Mouse (Mus musculus) adipocyte (in vitro differentiated cells): ENCODE data around the gene Olfr1329.
"Not testable (repeated sequence)": the region's sequence is repeated elsewhere in the genome, so short reads cannot be mapped to it uniquely, and the experiment has no call there.

Source experiments
- DNase-seq: peaks from one replicate; pipeline ENCODE4 v3.0.0-alpha.2; 2016; ENCODE audit warnings: low spot score

The Olfr1329 gene

DNA sequence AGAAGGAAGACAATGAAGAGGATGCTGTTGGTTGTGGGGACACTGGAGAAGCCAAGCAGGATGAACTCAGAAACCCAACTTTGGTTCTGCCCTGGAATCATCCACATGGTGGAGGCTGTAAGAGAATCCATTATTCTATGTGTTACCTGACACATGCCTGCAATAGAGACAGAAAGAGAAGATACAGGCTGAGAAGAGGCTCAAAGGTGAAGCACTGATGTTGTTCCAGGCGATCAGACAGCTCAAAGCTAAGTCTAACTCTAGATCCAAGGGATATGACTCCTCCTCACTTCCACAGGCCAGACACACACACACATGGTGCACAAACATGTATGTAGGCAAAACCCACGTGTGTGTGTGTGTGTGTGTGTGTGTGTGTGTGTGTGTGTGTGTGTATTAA, at the start of gene Olfr1329:
Gene Olfr1329, minus strand, starts transcription at position 101 of the 400 bp plus-strand sequence.
- not testable (repeated sequence) for DNase-seq

DNA sequence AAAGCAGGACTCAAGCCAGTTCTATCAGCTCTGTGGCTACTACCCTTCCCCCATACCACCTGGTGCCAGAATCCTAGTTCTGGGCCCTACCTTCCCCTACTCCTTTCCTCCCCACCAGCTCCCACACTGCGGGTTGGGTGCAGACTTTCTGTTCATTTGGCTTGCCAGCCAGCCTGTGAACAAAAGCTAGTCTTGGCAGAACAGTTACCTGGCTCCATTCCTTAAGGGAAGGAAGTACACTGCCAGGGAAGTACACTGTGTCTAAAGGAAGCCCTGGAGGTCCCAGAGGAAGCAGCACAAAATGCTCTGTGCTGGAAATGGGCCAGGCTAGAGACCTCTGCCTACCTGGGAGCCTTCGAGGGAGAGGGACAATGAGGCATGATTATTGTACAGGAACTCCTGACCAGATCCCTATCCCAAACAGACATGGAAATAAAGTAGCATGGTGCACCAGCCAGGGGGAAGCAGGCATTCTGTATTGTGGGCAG, 43.9 kb upstream of the Olfr1329 start, which contains the start of gene Lao1:
Gene Lao1, plus strand, starts transcription at position 438 of the 488 bp plus-strand sequence.
- peak; percentile 8 for DNase-seq

GRCm38 (mm10) chr4:118958812-118959211, 41.5 kb upstream of the Olfr1329 start:
- DNase-seq, result no peak

DNA sequence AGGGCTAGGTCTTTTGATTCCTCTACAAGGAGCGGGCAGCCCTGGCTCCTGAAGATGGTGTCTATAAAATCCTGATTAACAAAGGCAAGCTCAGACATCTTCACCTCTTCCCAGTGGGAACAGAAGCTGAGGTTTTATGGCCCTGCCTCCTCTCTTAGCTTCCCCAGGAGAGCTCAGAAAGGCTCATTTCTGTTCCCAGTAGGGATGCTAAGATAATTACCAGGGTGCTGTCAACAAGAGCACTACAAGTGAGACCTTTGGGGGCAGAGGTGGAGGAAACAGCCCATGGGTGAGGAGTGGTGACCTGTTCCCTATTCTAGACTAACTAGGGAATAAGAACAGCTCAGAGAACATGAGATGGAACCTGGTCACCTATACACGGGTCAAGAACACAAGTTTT, 21.2 kb upstream of the Olfr1329 start, which contains the start of gene Olfr1328:
Gene Olfr1328, minus strand, starts transcription at position 101 of the 400 bp plus-strand sequence.
- DNase-seq, result no peak

DNA sequence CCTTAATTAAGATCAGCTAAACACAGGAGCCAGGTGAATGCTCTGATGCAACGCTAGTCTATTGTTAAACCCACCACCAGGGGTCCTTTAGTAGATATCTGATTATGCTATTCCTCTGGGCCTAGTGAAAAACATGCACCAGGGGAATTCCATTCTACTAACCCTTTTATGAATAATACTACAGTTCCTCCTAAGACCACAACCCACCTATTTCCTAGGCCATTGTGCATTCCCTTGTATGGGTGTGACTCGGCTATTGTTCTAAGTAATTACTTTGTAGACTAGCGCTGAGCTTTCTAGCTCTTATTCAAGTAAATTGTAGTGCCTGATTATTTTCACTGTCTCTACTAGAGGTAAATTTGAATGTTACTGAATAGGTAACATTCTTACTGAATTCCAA, 14.1 kb upstream of the Olfr1329 start:
- not testable (repeated sequence) for DNase-seq

- DNase-seq, result no peak
Measured at GRCm38 (mm10) chr4:118901981-118902380, 15.3 kb downstream of the Olfr1329 start.

DNA sequence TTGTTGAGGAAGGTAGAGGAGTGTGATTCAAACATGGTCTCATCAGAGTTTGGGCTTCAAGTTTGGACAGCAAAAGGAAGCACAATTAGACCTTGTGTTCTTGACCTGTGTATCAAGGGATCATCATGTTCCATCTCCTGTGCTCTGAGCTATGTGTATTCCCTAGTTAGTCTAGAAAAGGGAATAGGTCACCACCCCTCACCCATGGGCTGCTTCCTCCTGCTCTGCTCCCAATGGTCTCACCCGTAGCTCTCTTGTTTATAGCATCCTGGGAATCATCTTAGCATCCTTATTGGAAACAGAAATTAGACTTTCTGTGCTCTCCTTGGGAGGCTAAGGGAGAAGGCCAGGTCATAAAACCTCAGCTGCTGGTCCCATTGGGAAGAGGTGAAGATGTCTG, 29.0 kb downstream of the Olfr1329 start, which contains the start of gene Olfr1330:
Gene Olfr1330, plus strand, starts transcription at position 301 of the 400 bp plus-strand sequence.
- DNase-seq, result no peak

DNA sequence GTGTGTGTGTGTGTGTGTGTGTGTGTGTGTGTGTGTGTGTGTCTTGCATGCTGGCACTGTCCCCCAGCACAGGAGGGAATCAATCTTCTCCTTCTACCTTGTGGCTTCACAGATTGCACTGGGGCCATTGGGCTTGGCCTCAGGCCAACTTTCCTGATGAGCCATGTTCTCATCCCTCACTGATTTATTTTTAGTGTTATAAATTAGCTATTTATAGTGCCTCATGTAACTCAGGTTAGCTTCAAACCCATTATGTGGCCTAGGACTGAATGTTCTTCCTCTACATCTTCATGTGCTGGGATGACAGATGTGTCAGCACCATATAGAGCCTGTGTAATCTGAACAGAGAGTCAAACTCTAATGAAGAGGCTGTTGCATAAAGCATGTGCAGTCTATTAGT, 49.7 kb downstream of the Olfr1329 start:
- DNase-seq, result no peak
